Mouse (Mus musculus) ES-Bruce4 (cell line): Measurements from ENCODE around the gene Aunip. TPM values are rescaled to one million over a fixed set of nuclear protein-coding genes. Genes with fewer than 3 reads are reported as not detected.
A peak's percentile ranks its signal among the peaks of the same experiment; 100 is the strongest.
"Not testable (repeated sequence)": the region's sequence is repeated elsewhere in the genome, so short reads cannot be mapped to it uniquely, and the experiment has no call there.

Experiments
- H3K27ac ChIP-seq: 2 replicates; pipeline ENCODE4 v1.5.1; 2012; ENCODE audit warnings: low read length, inconsistent platforms; ENCODE audit not compliant: insufficient read depth
- H3K27me3 ChIP-seq: 2 replicates; pipeline ENCODE4 v1.6.1; 2012; ENCODE audit warnings: mild to moderate bottlenecking, low read length, inconsistent platforms; ENCODE audit not compliant: control insufficient read depth, poor library complexity, insufficient read depth, severe bottlenecking
- H3K36me3 ChIP-seq: 2 replicates; pipeline ENCODE4 v1.6.1; 2012; ENCODE audit warnings: inconsistent platforms, mild to moderate bottlenecking, low read length, moderate library complexity; ENCODE audit not compliant: control insufficient read depth, poor library complexity, insufficient read depth, severe bottlenecking
- H3K4me1 ChIP-seq: one replicate; pipeline ENCODE4 v1.8.1; 2011; ENCODE audit warnings: low read length; ENCODE audit not compliant: control insufficient read depth, insufficient read depth
- H3K4me3 ChIP-seq: 2 replicates; pipeline ENCODE4 v1.5.1; 2011; ENCODE audit warnings: low read depth, mild to moderate bottlenecking, low read length
- H3K9ac ChIP-seq: 2 replicates; pipeline ENCODE4 v1.6.1; 2012; ENCODE audit warnings: low read depth, mild to moderate bottlenecking, inconsistent platforms; ENCODE audit not compliant: poor library complexity, severe bottlenecking
- H3K9me3 ChIP-seq: replicated peaks from 2 replicates; pipeline ENCODE4 v1.6.1; 2012; ENCODE audit warnings: mild to moderate bottlenecking, low read length, inconsistent platforms; ENCODE audit not compliant: control insufficient read depth, poor library complexity, insufficient read depth, severe bottlenecking
- CTCF ChIP-seq: IDR thresholded peaks from one replicate; pipeline ENCODE4 v1.8.1; 2011; ENCODE audit warnings: low read depth, low read length
- EP300 ChIP-seq: IDR thresholded peaks from 2 replicates; pipeline ENCODE4 v1.6.1; 2011; ENCODE audit warnings: low read depth, low read length; ENCODE audit not compliant: insufficient read depth
- POLR2A ChIP-seq: IDR thresholded peaks from one replicate; pipeline ENCODE4 v1.8.1; 2011; ENCODE audit warnings: low read length; ENCODE audit not compliant: insufficient read depth
- polyA plus RNA-seq: library from polyadenylated mRNA; stranded (reverse); fragments of >200 nt; gene quantifications from 2 replicates; pipeline ENCODE4 v1.2.4, GENCODE M21; 2011; ENCODE audit warnings: low read depth; ENCODE audit not compliant: missing spikeins, insufficient read depth, insufficient read length

Gene Aunip
- polyA plus RNA-seq, 1 experiment: 38.3 TPM

GRCm38 (mm10) chr4:134489986-134490665, 20.7 kb upstream of the Aunip start:
- Histone ChIP-seq H3K27ac (no peak overlapping the region), H3K27me3 (no peaks in the 10 kb centered on the region), H3K4me3 (no peak overlapping the region), H3K36me3 (no peaks in the 10 kb centered on the region), H3K9me3 (no peaks in the 10 kb centered on the region), H3K4me1 (peaks cover under 1% of the 10 kb centered on the region), H3K9ac (no peak overlapping the region)
- TF ChIP-seq POLR2A (no peak), EP300 (no peak), CTCF (no peak)

DNA sequence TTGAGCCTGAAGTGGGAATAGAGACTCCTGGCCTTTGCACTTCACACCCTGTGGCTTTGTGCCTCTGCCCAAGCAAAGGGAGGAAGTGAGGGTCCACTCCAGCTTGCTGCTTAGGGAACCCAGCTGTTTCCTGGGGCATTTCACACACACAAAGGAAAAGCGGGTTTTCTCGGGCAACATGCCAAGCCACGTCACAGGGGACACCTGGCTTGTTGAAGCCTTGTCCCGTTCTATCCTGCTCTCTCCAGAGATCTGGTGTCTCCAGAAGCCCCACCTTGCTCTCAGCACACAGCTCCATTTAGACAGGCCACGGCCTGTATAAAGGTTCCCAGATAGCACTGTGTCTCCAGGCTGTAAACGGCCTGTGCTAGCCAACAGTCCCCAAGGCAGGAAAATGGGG, 19.1 kb upstream of the Aunip start:
- no peaks in the 10 kb centered on the region for H3K27me3 ChIP-seq
- TF ChIP-seq EP300 (no peak), POLR2A (no peak), CTCF (no peak)
- H3K27ac ChIP-seq: no peak overlapping the region
- peaks cover 3% of the 10 kb centered on the region for H3K4me1 ChIP-seq
- H3K4me3 ChIP-seq: no peak overlapping the region
- H3K9ac ChIP-seq: no peak overlapping the region
- no peaks in the 10 kb centered on the region for H3K36me3 ChIP-seq
- H3K9me3 ChIP-seq: no peaks in the 10 kb centered on the region

GRCm38 (mm10) chr4:134494161-134494560, 16.6 kb upstream of the Aunip start:
- not testable (repeated sequence) for H3K9me3 ChIP-seq, H3K27ac ChIP-seq, H3K36me3 ChIP-seq, H3K4me3 ChIP-seq, H3K9ac ChIP-seq, H3K4me1 ChIP-seq, H3K27me3 ChIP-seq

DNA sequence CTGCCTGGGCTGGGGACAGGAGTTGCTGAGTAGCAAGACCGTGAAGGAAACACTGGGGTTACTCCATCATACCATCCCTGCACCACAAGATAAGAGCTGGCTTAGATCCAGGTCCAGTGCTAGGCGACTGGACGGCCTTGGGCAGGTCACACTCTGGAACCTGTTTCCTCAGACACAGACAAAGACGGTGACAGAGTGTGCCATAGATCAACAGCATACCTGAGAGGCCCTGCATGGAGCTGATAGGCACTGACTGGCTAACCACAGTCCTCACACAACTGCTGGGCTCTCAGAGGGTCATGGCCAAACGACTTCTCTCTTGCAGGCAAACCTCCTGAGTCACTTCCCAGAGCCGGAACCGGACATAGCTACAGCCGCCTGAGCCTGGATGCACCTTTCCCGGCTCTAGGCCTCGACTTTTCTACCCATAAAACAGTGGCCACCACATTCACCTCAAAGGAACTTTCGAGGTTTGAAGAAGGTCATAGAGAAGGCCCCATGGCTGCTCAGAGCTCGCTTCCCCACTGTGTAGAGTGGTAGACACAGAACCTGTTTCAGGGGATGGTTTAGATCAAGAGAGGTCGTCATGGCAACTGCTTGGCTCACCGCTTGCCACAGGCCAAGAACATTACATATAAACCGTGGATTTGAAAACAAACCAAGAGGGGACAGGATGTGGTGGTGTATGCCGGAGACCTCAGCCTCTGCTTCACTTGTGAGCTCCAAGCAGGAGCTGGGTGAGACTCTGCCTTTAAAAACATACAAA, 15.8 kb upstream of the Aunip start:
- H3K27ac ChIP-seq: no peak overlapping the region
- H3K4me3 ChIP-seq: no peak overlapping the region
- peaks cover 3% of the 10 kb centered on the region for H3K4me1 ChIP-seq
- H3K9me3 ChIP-seq: no peaks in the 10 kb centered on the region
- no peak overlapping the region for H3K9ac ChIP-seq
- H3K36me3 ChIP-seq: no peaks in the 10 kb centered on the region
- H3K27me3 ChIP-seq: no peaks in the 10 kb centered on the region
- TF ChIP-seq EP300 (no peak), CTCF (no peak), POLR2A (no peak)

DNA sequence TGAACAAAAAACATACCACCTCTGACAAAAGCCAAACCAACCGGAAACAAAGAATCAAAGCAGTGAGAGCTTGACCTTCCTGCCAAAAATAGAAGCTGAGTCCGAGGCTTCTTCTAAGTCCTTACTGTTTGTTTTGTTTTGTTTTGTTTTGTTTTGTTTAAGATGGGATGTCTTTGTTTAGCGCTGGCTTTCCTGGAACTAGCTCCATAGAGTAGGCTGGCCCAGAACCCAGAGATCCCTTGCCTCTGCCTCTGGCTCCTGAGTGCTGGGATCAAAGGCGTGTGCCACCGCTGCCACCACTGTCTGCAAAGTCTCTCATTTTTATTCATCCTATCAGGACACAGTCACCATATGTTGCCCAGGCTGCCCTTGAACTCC, 15.3 kb upstream of the Aunip start:
- H3K9me3 ChIP-seq: no peaks in the 10 kb centered on the region
- no peaks in the 10 kb centered on the region for H3K27me3 ChIP-seq
- H3K4me1 ChIP-seq: peaks cover 3% of the 10 kb centered on the region
- no peak overlapping the region for H3K4me3 ChIP-seq
- TF ChIP-seq POLR2A: no peak
- TF ChIP-seq EP300: no peak
- TF ChIP-seq CTCF: no peak
- H3K27ac ChIP-seq: no peak overlapping the region
- no peaks in the 10 kb centered on the region for H3K36me3 ChIP-seq
- no peak overlapping the region for H3K9ac ChIP-seq

DNA sequence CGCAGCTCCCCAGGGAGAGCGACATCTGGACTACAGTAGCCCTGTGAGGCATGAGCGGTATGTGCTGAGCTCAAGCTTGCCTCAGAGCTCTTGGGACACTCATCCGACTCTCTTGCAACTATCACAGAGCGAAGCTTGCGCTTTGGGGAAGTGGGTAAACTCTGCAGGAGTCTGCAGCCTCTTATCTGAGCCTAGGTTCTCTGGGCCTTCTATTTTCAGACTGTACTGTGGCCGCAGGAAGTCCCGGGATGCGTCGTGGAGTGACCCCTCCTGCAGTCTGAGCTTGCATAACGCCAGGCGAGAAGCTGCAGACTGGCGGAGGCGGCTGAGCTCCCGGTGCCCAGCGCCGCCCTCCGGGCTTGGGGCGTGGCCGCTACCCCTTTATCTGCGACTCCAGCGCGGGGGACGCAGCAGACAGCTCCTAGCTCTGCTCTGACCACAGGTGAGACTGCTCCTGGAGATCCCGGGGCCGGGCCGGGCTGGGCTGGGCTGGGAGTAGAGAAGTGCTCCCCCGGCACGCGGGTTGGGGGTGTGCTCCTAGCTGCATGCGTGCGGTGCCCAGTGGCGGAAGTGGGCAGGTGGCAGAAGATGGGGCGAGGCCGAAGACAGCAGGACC, 14.1 kb upstream of the Aunip start, which contains the start of gene Paqr7:
Gene Paqr7 (plus strand): TSS at position 103 of the 616 bp plus-strand sequence.
- Histone ChIP-seq H3K27ac (no peak within 1 kb of the TSS), H3K9ac (0 out of 2 replicates have a peak within 1 kb of the TSS, but pooled peaks have one; percentile 12)
- TF ChIP-seq CTCF (no peak), EP300 (no peak), POLR2A (no peak)

More for the DNA sequence above, 14.1 kb upstream of the Aunip start, which contains the start of gene Paqr7:
- Histone ChIP-seq H3K4me3 (peak within 1 kb of the TSS; percentile 27; the same call in 1 of the 2 replicates), H3K36me3 (no peaks in the 10 kb centered on the region), H3K27me3 (no peaks in the 10 kb centered on the region), H3K4me1 (peaks cover 3% of the 10 kb centered on the region), H3K9me3 (no peaks in the 10 kb centered on the region)
